Mouse (Mus musculus) kidney, postnatal 0 days (tissue): ENCODE results near the gene Exd1. TPM values are rescaled to one million over a fixed set of nuclear protein-coding genes. Genes with fewer than 3 reads are reported as not detected.

Experiments used
- ATAC-seq: fragments of 200-750 bp; cut with Nextera tagmentation; replicated peaks from 2 replicates; pipeline ENCODE4 v1.8.0; 2017; ENCODE audit warnings: low read depth, moderate number of reproducible peaks, moderate TSS enrichment, moderate library complexity; ENCODE audit not compliant: low FRiP score
- DNase-seq: peaks from one replicate; pipeline ENCODE4 v3.0.0-alpha.2; 2016; ENCODE audit warnings: low spot score
- H3K27ac ChIP-seq: fragments of 300-500 bp; sonication (generic); 2 replicates; pipeline ENCODE4 v1.5.1; 2014; ENCODE audit warnings: mild to moderate bottlenecking
- H3K27me3 ChIP-seq: fragments of 300-500 bp; sonication (generic); 2 replicates; pipeline ENCODE4 v1.6.1; 2014; ENCODE audit warnings: low read length, mixed read lengths; ENCODE audit not compliant: insufficient read depth
- H3K36me3 ChIP-seq: fragments of 300-500 bp; sonication (generic); 2 replicates; pipeline ENCODE4 v1.6.1; 2014; ENCODE audit warnings: low read length, mixed read lengths; ENCODE audit not compliant: insufficient read depth
- H3K4me1 ChIP-seq: fragments of 300-500 bp; sonication (generic); replicated peaks from 2 replicates; pipeline ENCODE4 v1.6.1; 2014; ENCODE audit warnings: antibody characterized with exemption, low read length, mixed read lengths; ENCODE audit not compliant: insufficient read depth
- H3K4me2 ChIP-seq: fragments of 300-500 bp; sonication (generic); 2 replicates; pipeline ENCODE4 v1.6.1; 2014; ENCODE audit warnings: mild to moderate bottlenecking, low read length, moderate library complexity, mixed read lengths
- H3K4me3 ChIP-seq: fragments of 300-500 bp; sonication (generic); replicated peaks from 2 replicates; pipeline ENCODE4 v1.5.1; 2014; ENCODE audit warnings: low read depth, low read length
- H3K9ac ChIP-seq: fragments of 300-500 bp; sonication (generic); 2 replicates; pipeline ENCODE4 v1.6.1; 2014; ENCODE audit warnings: low read depth, low read length
- H3K9me3 ChIP-seq: fragments of 300-500 bp; sonication (generic); replicated peaks from 2 replicates; pipeline ENCODE4 v1.6.1; 2016; ENCODE audit warnings: low read length, inconsistent platforms, mixed read lengths
- CTCF ChIP-seq: IDR thresholded peaks from 2 replicates; pipeline ENCODE4 v1.5.1; 2016; ENCODE audit warnings: antibody characterized with exemption, low read depth, mild to moderate bottlenecking, moderate library complexity
- WGBS: fragments of 180-500 bp; shearing (Covaris S2); extraction: QIAGEN DNeasy Blood & Tissue Kit; methylation state at CpG from one replicate; pipeline ENCODE4 v1.1.7; 2014; 5-methylcytosine and 5-hydroxymethylcytosine counted together
- polyA plus RNA-seq: library from polyadenylated mRNA; unstranded; fragments of >200 nt; fragmentation: Nextera tagmentation; extraction: Ambion mirVana; gene quantifications from 2 replicates; pipeline ENCODE4 v1.2.1, GENCODE M21; 2015

Gene Exd1
- polyA plus RNA-seq, 1 experiment from 2014 or later = 0.29 TPM

GRCm38 (mm10) chr2:119548691-119549090, 1.3 kb upstream of the Exd1 start:
- no peak for DNase-seq
- Histone ChIP-seq H3K4me2 (peak overlapping the region; percentile 64), H3K27me3 (no peaks in the 10 kb centered on the region), H3K4me1 (peaks cover 4% of the 10 kb centered on the region; the same call in 1 of the 2 replicates), H3K9ac (no peak overlapping the region), H3K27ac (no peak overlapping the region), H3K9me3 (no peaks in the 10 kb centered on the region), H3K4me3 (peak overlapping the region; percentile 63), H3K36me3 (no peaks in the 10 kb centered on the region)
- no peak for TF ChIP-seq CTCF
- WGBS = 63% methylated on average over 5 of the region's 5 CpGs
- ATAC-seq = no peak

- peak overlapping the region; percentile 65 for H3K9ac ChIP-seq
- DNase-seq = no peak
- WGBS = 8% methylated on average over 3 of the region's 3 CpGs
These were observed 889 bp upstream of the Exd1 start for GRCm38 (mm10) chr2:119548371-119548660.

GRCm38 (mm10) chr2:119546848-119547521, 442 bp downstream of the Exd1 start:
- ATAC-seq = peak; percentile 86
- WGBS = under 1% methylated on average over 30 of the region's 30 CpGs
- Histone ChIP-seq H3K27ac (peak overlapping the region; percentile 90), H3K9ac (peak overlapping the region; percentile 27; the same call in 1 of the 2 replicates), H3K27me3 (no peaks in the 10 kb centered on the region), H3K36me3 (no peaks in the 10 kb centered on the region), H3K9me3 (no peaks in the 10 kb centered on the region), H3K4me2 (peak overlapping the region; percentile 64), H3K4me3 (peak overlapping the region; percentile 63), H3K4me1 (peaks cover 4% of the 10 kb centered on the region; the same call in 1 of the 2 replicates)
- peak; percentile 88 for DNase-seq
- TF ChIP-seq CTCF = peak; percentile 95

More at GRCm38 (mm10) chr2:119548371-119548660, 889 bp upstream of the Exd1 start:
- ATAC-seq = no peak
- Histone ChIP-seq H3K27me3 (no peaks in the 10 kb centered on the region), H3K4me3 (peak overlapping the region; percentile 63), H3K27ac (0 out of 2 replicates have a peak overlapping the region, but pooled peaks have one; percentile 75), H3K4me2 (peak overlapping the region; percentile 64), H3K4me1 (peaks cover 4% of the 10 kb centered on the region; the same call in 1 of the 2 replicates), H3K9me3 (no peaks in the 10 kb centered on the region), H3K36me3 (no peaks in the 10 kb centered on the region)
- TF ChIP-seq CTCF = no peak

- Histone ChIP-seq H3K27me3 (no peaks in the 10 kb centered on the region), H3K36me3 (no peaks in the 10 kb centered on the region), H3K4me3 (no peak overlapping the region), H3K27ac (no peak overlapping the region), H3K4me1 (peaks cover 4% of the 10 kb centered on the region; the same call in 1 of the 2 replicates), H3K9me3 (no peaks in the 10 kb centered on the region), H3K9ac (no peak overlapping the region), H3K4me2 (no peak overlapping the region)
- DNase-seq = no peak
- ATAC-seq = no peak
- TF ChIP-seq CTCF = no peak
- 78% methylated on average over 2 of the region's 2 CpGs for WGBS
These were observed 3.8 kb downstream of the Exd1 start for GRCm38 (mm10) chr2:119543656-119544055.

GRCm38 (mm10) chr2:119542106-119542505, 5.3 kb downstream of the Exd1 start:
- H3K27me3 ChIP-seq = no peaks in the 10 kb centered on the region
- peaks cover 3% of the 10 kb centered on the region; the same call in 1 of the 2 replicates for H3K4me1 ChIP-seq
- H3K4me3 ChIP-seq = no peak overlapping the region
- H3K36me3 ChIP-seq = no peaks in the 10 kb centered on the region
- H3K9me3 ChIP-seq = no peaks in the 10 kb centered on the region
- no peak overlapping the region for H3K4me2 ChIP-seq
- 10% methylated on average over 1 of the region's 1 CpGs for WGBS
- TF ChIP-seq CTCF = peak; percentile 81
- H3K27ac ChIP-seq = no peak overlapping the region
- peak; percentile 82 for DNase-seq
- ATAC-seq = no peak
- no peak overlapping the region for H3K9ac ChIP-seq

GRCm38 (mm10) chr2:119538802-119539201, 8.6 kb downstream of the Exd1 start:
- Histone ChIP-seq H3K4me1 (no peaks in the 10 kb centered on the region), H3K9ac (no peak overlapping the region)

More at GRCm38 (mm10) chr2:119538802-119539201, 8.6 kb downstream of the Exd1 start:
- Histone ChIP-seq H3K27ac (no peak overlapping the region), H3K4me2 (no peak overlapping the region), H3K4me3 (no peak overlapping the region), H3K9me3 (no peaks in the 10 kb centered on the region), H3K36me3 (no peaks in the 10 kb centered on the region), H3K27me3 (no peaks in the 10 kb centered on the region)
- DNase-seq (no peak), ATAC-seq (no peak)
- TF ChIP-seq CTCF = no peak
- 79% methylated on average over 9 of the region's 9 CpGs for WGBS
